Comparison of ENCODE assay signal across 27 mouse cellular contexts in genomic region chr10:21740256-21740655, GRCm38 (mm10).
"Had no signal": no experiment of that assay in that cellular context is flagged by ENCODE, and none has a peak within 500 bp of the region (broad histone marks: within the 10 kb centered on the region; RNA-seq: fewer than 3 reads in every experiment).

No protein-coding gene starts in this region.

- H3K4me2 ChIP-seq: kidney, embryonic 15.5 days; limb, embryonic 12.5 days; limb, embryonic 15.5 days; liver, embryonic 11.5 days; liver, embryonic 15.5 days; lung, embryonic 15.5 days; midbrain, embryonic 13.5 days; neural tube, embryonic 13.5 days had no signal

- H3K9ac ChIP-seq: kidney, embryonic 15.5 days; limb, embryonic 12.5 days; limb, embryonic 15.5 days; liver, embryonic 15.5 days; lung, embryonic 15.5 days; midbrain, embryonic 13.5 days; neural tube, embryonic 13.5 days had no signal

- H3K9me3 ChIP-seq: kidney, embryonic 15.5 days; limb, embryonic 12.5 days; limb, embryonic 15.5 days; liver, embryonic 15.5 days; lung, embryonic 15.5 days; midbrain, embryonic 10.5 days; midbrain, embryonic 13.5 days; neural tube, embryonic 13.5 days had no signal

- H3K4me3 ChIP-seq: kidney, embryonic 15.5 days; left cerebral cortex, adult 2 months; limb, embryonic 12.5 days; limb, embryonic 15.5 days; liver, embryonic 15.5 days; lung, embryonic 15.5 days; megakaryocyte, embryonic 14.5 days; midbrain, embryonic 10.5 days; midbrain, embryonic 13.5 days; myocyte; neural tube, embryonic 13.5 days had no signal

- H3K27me3 ChIP-seq: kidney, embryonic 15.5 days; limb, embryonic 12.5 days; limb, embryonic 15.5 days; liver, embryonic 15.5 days; lung, embryonic 15.5 days; megakaryocyte, embryonic 14.5 days; midbrain, embryonic 13.5 days; neural tube, embryonic 13.5 days had no signal

- ATAC-seq: midbrain, embryonic 13.5 days; midbrain, embryonic 16.5 days had no signal

- DNase-seq: kidney, adult 8-10 months; kidney, postnatal 10 days; kidney, postnatal 36 days; layer of hippocampus, postnatal 36 days; left cerebral cortex, postnatal 4 days; lung, adult 18-20 months; lung, postnatal 10 days; lung, postnatal 36 days; right cerebral cortex, adult 18-20 months; right cerebral cortex, postnatal 14 days; right cerebral cortex, postnatal 4 days; thymus, adult 2 months; thymus, postnatal 14 days had no signal

- H3K36me3 ChIP-seq: kidney, embryonic 15.5 days; limb, embryonic 12.5 days; limb, embryonic 15.5 days; liver, embryonic 15.5 days; lung, embryonic 15.5 days; midbrain, embryonic 10.5 days; midbrain, embryonic 13.5 days; neural tube, embryonic 13.5 days had no signal

- H3K4me1 ChIP-seq: limb, embryonic 15.5 days; liver, embryonic 15.5 days; lung, embryonic 15.5 days; megakaryocyte, embryonic 14.5 days; midbrain, embryonic 10.5 days; neural tube, embryonic 13.5 days had no signal

- H3K27ac ChIP-seq: kidney, embryonic 15.5 days; left cerebral cortex, adult 2 months; limb, embryonic 12.5 days; limb, embryonic 15.5 days; liver, embryonic 15.5 days; lung, embryonic 15.5 days; midbrain, embryonic 10.5 days; midbrain, embryonic 13.5 days; neural tube, embryonic 13.5 days; stomach, postnatal 0 days had no signal
